21 mouse cellular contexts compared by ENCODE assay signal in the genomic region with DNA sequence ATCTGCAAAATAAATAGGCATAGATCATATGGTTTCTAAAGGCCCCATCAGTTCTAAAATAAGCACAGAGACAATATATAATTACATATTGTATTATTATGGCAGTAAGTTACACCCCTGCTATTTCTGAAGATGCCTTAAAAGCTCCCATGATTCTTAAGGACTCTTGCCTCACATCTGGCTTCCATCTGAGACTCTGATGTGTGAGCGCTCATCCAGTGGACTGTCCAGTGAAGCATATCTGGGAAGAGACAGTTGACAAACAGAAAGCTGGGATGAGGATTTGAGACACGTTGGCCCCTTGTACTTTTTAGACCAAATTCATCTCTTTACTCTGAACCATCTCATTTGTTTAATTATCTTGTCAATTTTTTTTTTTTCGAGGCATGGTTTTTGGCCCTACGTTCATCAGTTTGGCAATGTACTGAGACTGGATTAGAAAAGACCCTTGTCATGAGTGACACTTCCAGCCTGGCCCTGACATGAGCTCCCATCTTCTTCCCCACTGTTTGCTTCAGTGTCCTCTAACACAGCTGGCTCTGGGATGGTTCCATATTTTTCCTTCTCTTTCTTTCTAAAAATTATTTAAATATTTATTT.
A peak's percentile ranks its signal among the peaks of the same experiment; 100 is the strongest.
DNase-seq lines count a peak whose midpoint lies in the region; ATAC-seq and TF ChIP-seq lines count a peak whose summit lies in the region.
"Had no signal": no experiment of that assay in that cellular context is flagged by ENCODE, and none has a peak within 500 bp of the region (broad histone marks: within the 10 kb centered on the region; RNA-seq: fewer than 3 reads in every experiment).

No protein-coding gene starts in this region.

- peaks cover 14% of the 10 kb centered on the region for H3K4me1 ChIP-seq in lung, embryonic 14.5 days (ENCODE audit: insufficient read depth)
- H3K4me1 ChIP-seq in intestine, embryonic 14.5 days (replicated peaks; ENCODE audit: control insufficient read depth, insufficient read depth, low read length) = peaks cover 12% of the 10 kb centered on the region
- peaks cover 56% of the 10 kb centered on the region for H3K4me1 ChIP-seq in liver, embryonic 11.5 days (replicated peaks; ENCODE audit: control insufficient read depth, insufficient read depth, low read length)
- peaks cover 70% of the 10 kb centered on the region for H3K4me1 ChIP-seq in liver, postnatal 0 days (ENCODE audit: insufficient read depth)
- H3K4me1 ChIP-seq in midbrain, embryonic 16.5 days (ENCODE audit: control insufficient read depth, insufficient read depth, low read length) = peaks cover 5% of the 10 kb centered on the region; the same call in 1 of the 2 replicates

- TF ChIP-seq CTCF in lung, embryonic 14.5 days (IDR thresholded peaks at IDR 0.05; ENCODE audit: low read depth) = no peak
- TF ChIP-seq CTCF in liver, postnatal 0 days (IDR thresholded peaks at IDR 0.05; ENCODE audit: low read depth) = no peak

- H3K4me3 ChIP-seq in lung, embryonic 14.5 days (ENCODE audit: low read depth, low read length) = no peak overlapping the region
- no peak overlapping the region for H3K4me3 ChIP-seq in intestine, embryonic 14.5 days (ENCODE audit: low read depth, low read length)
- H3K4me3 ChIP-seq in liver, embryonic 11.5 days (ENCODE audit: low read depth, low read length) = no peak overlapping the region
- H3K4me3 ChIP-seq in liver, postnatal 0 days (ENCODE audit: low read depth, low read length) = no peak overlapping the region
- H3K4me3 ChIP-seq in midbrain, embryonic 16.5 days (ENCODE audit: low read depth, low read length) = no peak overlapping the region
- H3K4me3 ChIP-seq: embryonic facial prominence, embryonic 12.5 days; heart, embryonic 12.5 days; limb, embryonic 15.5 days; midbrain, embryonic 12.5 days had no signal

- 66% methylated on average over 4 of the region's 4 CpGs for WGBS in lung, embryonic 14.5 days
- 57% methylated on average over 4 of the region's 4 CpGs for WGBS in intestine, embryonic 14.5 days
- 90% methylated on average over 4 of the region's 4 CpGs for WGBS in liver, embryonic 11.5 days
- 89% methylated on average over 4 of the region's 4 CpGs for WGBS in liver, postnatal 0 days (ENCODE audit: insufficient replicate concordance)
- WGBS in midbrain, embryonic 16.5 days = 88% methylated on average over 4 of the region's 4 CpGs

- peak; percentile 51 for DNase-seq in lung, embryonic 14.5 days
- DNase-seq in lung, postnatal 14 days = no peak
- no peak for DNase-seq in intestine, embryonic 14.5 days (ENCODE audit: low spot score)
- no peak for DNase-seq in liver, embryonic 11.5 days (ENCODE audit: low spot score)
- DNase-seq in liver, postnatal 0 days = no peak
- no peak for DNase-seq in left cerebral cortex, adult 8-10 months (ENCODE audit: low spot score in 2 of 2)
- DNase-seq in heart, adult 9 months (ENCODE audit: low spot score in 2 of 2) = no peak
- DNase-seq: cerebellum, adult 11 months; cerebellum, adult 9-11 months; heart, postnatal 14 days; layer of hippocampus, adult 9-11 months; left cerebral cortex, postnatal 4 days; right cerebral cortex, postnatal 14 days; spleen, adult 18-20 months had no signal

- H3K27me3 ChIP-seq in lung, embryonic 14.5 days (ENCODE audit: insufficient read depth, low read length) = no peaks in the 10 kb centered on the region
- no peaks in the 10 kb centered on the region for H3K27me3 ChIP-seq in intestine, embryonic 14.5 days (replicated peaks; ENCODE audit: control insufficient read depth, insufficient read depth, low read length)
- no peaks in the 10 kb centered on the region for H3K27me3 ChIP-seq in liver, embryonic 11.5 days (replicated peaks; ENCODE audit: control insufficient read depth, insufficient read depth, low read length)
- H3K27me3 ChIP-seq in liver, postnatal 0 days (ENCODE audit: insufficient read depth, low read length) = no peaks in the 10 kb centered on the region
- no peaks in the 10 kb centered on the region for H3K27me3 ChIP-seq in midbrain, embryonic 16.5 days (ENCODE audit: control insufficient read depth, insufficient read depth, low read depth, low read length)
- H3K27me3 ChIP-seq: embryonic facial prominence, embryonic 12.5 days; heart, embryonic 12.5 days; limb, embryonic 15.5 days; midbrain, embryonic 12.5 days had no signal

- no peaks in the 10 kb centered on the region for H3K36me3 ChIP-seq in lung, embryonic 14.5 days (ENCODE audit: insufficient read depth)
- no peaks in the 10 kb centered on the region for H3K36me3 ChIP-seq in intestine, embryonic 14.5 days (ENCODE audit: control insufficient read depth, insufficient read depth, low read length)
- no peaks in the 10 kb centered on the region for H3K36me3 ChIP-seq in liver, embryonic 11.5 days (ENCODE audit: control insufficient read depth, insufficient read depth, low read length)
- no peaks in the 10 kb centered on the region for H3K36me3 ChIP-seq in liver, postnatal 0 days (replicated peaks; ENCODE audit: insufficient read depth, low read length)
- H3K36me3 ChIP-seq in midbrain, embryonic 16.5 days (ENCODE audit: control insufficient read depth, insufficient read depth, low read length) = no peaks in the 10 kb centered on the region
- H3K36me3 ChIP-seq: embryonic facial prominence, embryonic 12.5 days; heart, embryonic 12.5 days; limb, embryonic 15.5 days; midbrain, embryonic 12.5 days had no signal

- ATAC-seq in lung, embryonic 14.5 days (ENCODE audit: insufficient read depth) = no peak
- peak; percentile 30; the same call in 1 of the 2 replicates for ATAC-seq in intestine, embryonic 14.5 days (replicated peaks; ENCODE audit: low FRiP score, low TSS enrichment, low read depth)
- no peak for ATAC-seq in liver, embryonic 11.5 days (replicated peaks; ENCODE audit: low FRiP score)
- no peak for ATAC-seq in liver, postnatal 0 days
- no peak for ATAC-seq in midbrain, embryonic 16.5 days
- ATAC-seq: hindbrain, postnatal 0 days had no signal

- TF ChIP-seq EP300 in liver, postnatal 0 days (IDR thresholded peaks at IDR 0.05; ENCODE audit: low read depth) = no peak

- H3K27ac ChIP-seq in lung, embryonic 14.5 days (ENCODE audit: low read depth) = peak overlapping the region; percentile 55
- peak overlapping the region; percentile 17; the same call in 1 of the 2 replicates for H3K27ac ChIP-seq in intestine, embryonic 14.5 days (ENCODE audit: low read depth)
- H3K27ac ChIP-seq in liver, embryonic 11.5 days (ENCODE audit: low read depth, low read length) = no peak overlapping the region
- H3K27ac ChIP-seq in liver, postnatal 0 days (ENCODE audit: low read depth) = peak overlapping the region; percentile 82
- no peak overlapping the region for H3K27ac ChIP-seq in midbrain, embryonic 16.5 days (ENCODE audit: low read length)
- H3K27ac ChIP-seq: embryonic facial prominence, embryonic 12.5 days; hindbrain, postnatal 0 days; kidney, postnatal 0 days; limb, embryonic 15.5 days; midbrain, embryonic 12.5 days had no signal

- no peak overlapping the region for H3K4me2 ChIP-seq in lung, embryonic 14.5 days
- no peak overlapping the region for H3K4me2 ChIP-seq in intestine, embryonic 14.5 days (ENCODE audit: low read length)
- peak overlapping the region; percentile 45 for H3K4me2 ChIP-seq in liver, embryonic 11.5 days
- H3K4me2 ChIP-seq in liver, postnatal 0 days (ENCODE audit: low read depth, low read length) = peak overlapping the region; percentile 61
- H3K4me2 ChIP-seq in midbrain, embryonic 16.5 days (ENCODE audit: low read length) = no peak overlapping the region
- H3K4me2 ChIP-seq: embryonic facial prominence, embryonic 12.5 days; heart, embryonic 12.5 days; limb, embryonic 15.5 days; midbrain, embryonic 12.5 days had no signal

- no peaks in the 10 kb centered on the region for H3K9me3 ChIP-seq in lung, embryonic 14.5 days (ENCODE audit: low read depth, low read length)
- H3K9me3 ChIP-seq in intestine, embryonic 14.5 days (ENCODE audit: control insufficient read depth, low read length) = no peaks in the 10 kb centered on the region
- H3K9me3 ChIP-seq in liver, embryonic 11.5 days (ENCODE audit: control insufficient read depth, low read length) = no peaks in the 10 kb centered on the region
- H3K9me3 ChIP-seq in liver, postnatal 0 days (ENCODE audit: low read length) = no peaks in the 10 kb centered on the region
- H3K9me3 ChIP-seq in midbrain, embryonic 16.5 days (replicated peaks; ENCODE audit: control insufficient read depth, low read length, poor library complexity, severe bottlenecking) = no peaks in the 10 kb centered on the region
- H3K9me3 ChIP-seq: embryonic facial prominence, embryonic 12.5 days; heart, embryonic 12.5 days; limb, embryonic 15.5 days; midbrain, embryonic 12.5 days had no signal

- H3K9ac ChIP-seq in lung, embryonic 14.5 days = no peak overlapping the region
- no peak overlapping the region for H3K9ac ChIP-seq in intestine, embryonic 14.5 days (ENCODE audit: low read length)
- H3K9ac ChIP-seq in liver, embryonic 11.5 days (ENCODE audit: low read depth, low read length) = no peak overlapping the region
- H3K9ac ChIP-seq in liver, postnatal 0 days (replicated peaks) = no peak overlapping the region
- no peak overlapping the region for H3K9ac ChIP-seq in midbrain, embryonic 16.5 days (ENCODE audit: low read depth, low read length)
- H3K9ac ChIP-seq: embryonic facial prominence, embryonic 12.5 days; heart, embryonic 12.5 days; limb, embryonic 15.5 days; midbrain, embryonic 12.5 days had no signal

Comparison
In these comparisons a context has a peak if more than half of its experiments do, and no peak if none do; other contexts are left out.
1. H3K27ac ChIP-seq: peak in lung, embryonic 14.5 days (single experiment), intestine, embryonic 14.5 days (single experiment) and liver, postnatal 0 days (single experiment); none in liver, embryonic 11.5 days (single experiment) and midbrain, embryonic 16.5 days (single experiment).
2. H3K4me2 ChIP-seq: peak in liver, embryonic 11.5 days (single experiment) and liver, postnatal 0 days (single experiment); none in lung, embryonic 14.5 days (single experiment), intestine, embryonic 14.5 days (single experiment) and midbrain, embryonic 16.5 days (single experiment).